Mouse (Mus musculus): Measurements from ENCODE around the gene St5. TPM values are rescaled to one million over a fixed set of nuclear protein-coding genes. Genes with fewer than 3 reads are reported as not detected.

St5 gene
- polyA plus RNA-seq, 1 experiment from 2014 or later: 40.3 TPM

GRCm38 (mm10) chr7:109694576-109695338, 8.6 kb downstream of the St5 start:
- ATAC-seq (replicated peaks; ENCODE audit: low FRiP score, low read depth) (no peak), DNase-seq (ENCODE audit: low spot score) (no peak)
- H3K4me1 ChIP-seq (replicated peaks; ENCODE audit: insufficient read depth, low read length): no peaks in the 10 kb centered on the region
- H3K27me3 ChIP-seq (ENCODE audit: insufficient read depth, low read length): no peaks in the 10 kb centered on the region
- no peak overlapping the region for H3K9ac ChIP-seq (ENCODE audit: low read depth, low read length)
- WGBS: 88% methylated on average over 13 of the region's 13 CpGs
- H3K36me3 ChIP-seq (ENCODE audit: insufficient read depth, low read length): no peaks in the 10 kb centered on the region
- no peak overlapping the region for H3K27ac ChIP-seq
- no peak overlapping the region for H3K4me2 ChIP-seq (ENCODE audit: low read length)
- no peak for TF ChIP-seq CTCF (IDR thresholded peaks at IDR 0.05; ENCODE audit: low read depth)
- H3K9me3 ChIP-seq (replicated peaks; ENCODE audit: low read length): no peaks in the 10 kb centered on the region
- no peak overlapping the region for H3K4me3 ChIP-seq (replicated peaks; ENCODE audit: low read depth, low read length)

DNA sequence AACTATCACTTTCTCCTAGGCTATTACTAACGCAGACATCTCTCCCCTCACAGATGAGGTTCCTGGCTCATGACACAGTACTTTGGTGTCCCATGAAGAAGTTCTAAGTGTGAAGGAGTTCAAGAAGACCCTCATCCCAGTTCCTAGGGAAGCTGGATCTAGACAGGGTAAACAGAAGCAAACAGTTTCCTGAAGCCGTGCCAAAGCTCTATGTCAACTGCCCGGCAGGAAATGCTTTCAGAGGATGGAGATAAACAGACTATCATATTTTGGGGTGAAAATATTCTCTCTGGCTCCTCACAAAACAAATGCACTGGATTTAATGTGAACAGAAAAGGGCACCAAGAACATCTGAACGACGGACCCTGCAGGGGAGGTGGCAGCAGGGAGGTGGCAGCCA, 12.4 kb downstream of the St5 start:
- 0 out of 2 replicates have a peak overlapping the region, but pooled peaks have one; percentile 50 for H3K27ac ChIP-seq
- H3K36me3 ChIP-seq (ENCODE audit: insufficient read depth, low read length): no peaks in the 10 kb centered on the region
- H3K27me3 ChIP-seq (ENCODE audit: insufficient read depth, low read length): no peaks in the 10 kb centered on the region
- H3K4me3 ChIP-seq (replicated peaks; ENCODE audit: low read depth, low read length): no peak overlapping the region
- DNase-seq (ENCODE audit: low spot score): peak; percentile 68
- no peak overlapping the region for H3K4me2 ChIP-seq (ENCODE audit: low read length)
- no peak overlapping the region for H3K9ac ChIP-seq (ENCODE audit: low read depth, low read length)
- no peak for TF ChIP-seq CTCF (IDR thresholded peaks at IDR 0.05; ENCODE audit: low read depth)
- 56% methylated on average over 5 of the region's 5 CpGs for WGBS
- no peak for ATAC-seq (replicated peaks; ENCODE audit: low FRiP score, low read depth)
- H3K4me1 ChIP-seq (replicated peaks; ENCODE audit: insufficient read depth, low read length): no peaks in the 10 kb centered on the region
- no peaks in the 10 kb centered on the region for H3K9me3 ChIP-seq (replicated peaks; ENCODE audit: low read length)

- ATAC-seq (replicated peaks; ENCODE audit: low FRiP score, low read depth): no peak
Measured at GRCm38 (mm10) chr7:109690101-109690500, 13.3 kb downstream of the St5 start.

GRCm38 (mm10) chr7:109686585-109687128, 16.7 kb downstream of the St5 start:
- Histone ChIP-seq H3K9ac (ENCODE audit: low read depth, low read length) (no peak overlapping the region), H3K4me2 (ENCODE audit: low read length) (no peak overlapping the region), H3K4me1 (replicated peaks; ENCODE audit: insufficient read depth, low read length) (no peaks in the 10 kb centered on the region), H3K9me3 (replicated peaks; ENCODE audit: low read length) (no peaks in the 10 kb centered on the region), H3K27me3 (ENCODE audit: insufficient read depth, low read length) (no peaks in the 10 kb centered on the region), H3K27ac (no peak overlapping the region), H3K4me3 (replicated peaks; ENCODE audit: low read depth, low read length) (no peak overlapping the region), H3K36me3 (ENCODE audit: insufficient read depth, low read length) (no peaks in the 10 kb centered on the region)
- 45% methylated on average over 9 of the region's 9 CpGs for WGBS
- ATAC-seq (replicated peaks; ENCODE audit: low FRiP score, low read depth) (no peak), DNase-seq (ENCODE audit: low spot score) (no peak)
- no peak for TF ChIP-seq CTCF (IDR thresholded peaks at IDR 0.05; ENCODE audit: low read depth)

More at GRCm38 (mm10) chr7:109690101-109690500, 13.3 kb downstream of the St5 start:
- no peak for DNase-seq (ENCODE audit: low spot score)
- no peaks in the 10 kb centered on the region for H3K27me3 ChIP-seq (ENCODE audit: insufficient read depth, low read length)
- 93% methylated on average over 3 of the region's 3 CpGs for WGBS
- no peak overlapping the region for H3K4me2 ChIP-seq (ENCODE audit: low read length)
- H3K27ac ChIP-seq: no peak overlapping the region
- H3K4me1 ChIP-seq (replicated peaks; ENCODE audit: insufficient read depth, low read length): no peaks in the 10 kb centered on the region
- no peaks in the 10 kb centered on the region for H3K9me3 ChIP-seq (replicated peaks; ENCODE audit: low read length)
- no peak overlapping the region for H3K9ac ChIP-seq (ENCODE audit: low read depth, low read length)
- H3K4me3 ChIP-seq (replicated peaks; ENCODE audit: low read depth, low read length): no peak overlapping the region
- H3K36me3 ChIP-seq (ENCODE audit: insufficient read depth, low read length): no peaks in the 10 kb centered on the region
- peak; percentile 44; the same call in 1 of the 2 replicates for TF ChIP-seq CTCF (IDR thresholded peaks at IDR 0.05; ENCODE audit: low read depth)

DNA sequence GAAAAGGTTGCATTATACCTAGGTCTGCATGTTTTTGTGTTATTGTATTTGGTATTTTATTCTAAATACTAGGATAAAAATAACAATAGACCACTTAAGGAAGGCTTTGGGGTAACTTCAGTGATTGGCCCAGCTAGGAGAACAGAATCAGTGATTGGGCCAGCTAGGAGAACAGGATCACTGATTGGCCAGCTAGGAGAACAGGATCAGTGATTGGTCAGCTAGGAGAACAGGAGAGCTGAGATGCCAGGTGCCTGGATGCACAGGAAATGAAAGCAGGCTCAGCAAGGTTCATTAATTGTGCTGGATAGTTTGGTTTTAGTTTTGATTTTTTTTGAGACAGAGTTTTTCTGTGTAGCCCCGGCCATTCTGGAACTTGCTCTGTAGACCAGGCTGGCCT, 22.5 kb downstream of the St5 start:
- H3K4me1 ChIP-seq (replicated peaks; ENCODE audit: insufficient read depth, low read length): no peaks in the 10 kb centered on the region

DNA sequence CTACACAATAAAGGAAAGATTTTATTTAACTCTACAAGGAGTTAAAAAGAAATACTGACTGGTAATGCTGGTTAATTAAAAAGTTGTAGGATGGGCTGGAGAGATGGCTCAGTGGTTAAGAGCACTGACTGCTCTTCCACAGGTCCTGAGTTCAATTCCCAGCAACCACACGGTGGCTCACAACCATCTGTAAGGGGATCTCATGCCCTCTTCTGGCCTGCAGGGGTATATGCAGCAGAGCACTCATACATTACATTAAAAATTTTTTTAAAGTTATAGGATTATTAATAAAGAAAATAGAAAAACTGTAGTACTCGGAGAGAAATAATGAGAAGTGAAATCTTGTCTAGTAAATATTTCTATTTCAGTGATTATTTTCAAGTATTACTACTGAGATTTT, 23.1 kb downstream of the St5 start:
- no peak for TF ChIP-seq CTCF (IDR thresholded peaks at IDR 0.05; ENCODE audit: low read depth)
- WGBS: 90% methylated on average over 2 of the region's 2 CpGs
- ATAC-seq (replicated peaks; ENCODE audit: low FRiP score, low read depth): no peak

More for the DNA sequence above, 22.5 kb downstream of the St5 start:
- no peaks in the 10 kb centered on the region for H3K9me3 ChIP-seq (replicated peaks; ENCODE audit: low read length)
- H3K36me3 ChIP-seq (ENCODE audit: insufficient read depth, low read length): no peaks in the 10 kb centered on the region
- DNase-seq (ENCODE audit: low spot score) (no peak), ATAC-seq (replicated peaks; ENCODE audit: low FRiP score, low read depth) (no peak)
- H3K27me3 ChIP-seq (ENCODE audit: insufficient read depth, low read length): no peaks in the 10 kb centered on the region
- no peak overlapping the region for H3K4me2 ChIP-seq (ENCODE audit: low read length)
- H3K4me3 ChIP-seq (replicated peaks; ENCODE audit: low read depth, low read length): no peak overlapping the region
- no peak overlapping the region for H3K27ac ChIP-seq
- no peak for TF ChIP-seq CTCF (IDR thresholded peaks at IDR 0.05; ENCODE audit: low read depth)
- WGBS: 93% methylated on average over 1 of the region's 1 CpGs
- no peak overlapping the region for H3K9ac ChIP-seq (ENCODE audit: low read depth, low read length)

More for the DNA sequence above, 23.1 kb downstream of the St5 start:
- H3K27ac ChIP-seq: no peak overlapping the region
- no peaks in the 10 kb centered on the region for H3K27me3 ChIP-seq (ENCODE audit: insufficient read depth, low read length)
- H3K4me1 ChIP-seq (replicated peaks; ENCODE audit: insufficient read depth, low read length): no peaks in the 10 kb centered on the region
- no peak overlapping the region for H3K4me3 ChIP-seq (replicated peaks; ENCODE audit: low read depth, low read length)
- no peak for DNase-seq (ENCODE audit: low spot score)
- H3K9ac ChIP-seq (ENCODE audit: low read depth, low read length): no peak overlapping the region
- H3K4me2 ChIP-seq (ENCODE audit: low read length): no peak overlapping the region
- H3K9me3 ChIP-seq (replicated peaks; ENCODE audit: low read length): no peaks in the 10 kb centered on the region
- H3K36me3 ChIP-seq (ENCODE audit: insufficient read depth, low read length): no peaks in the 10 kb centered on the region

All from kidney, postnatal 0 days (tissue).